Mouse (Mus musculus) lung, embryonic 15.5 days (tissue): ENCODE measurements around the gene Dnaic1. TPM values are rescaled to one million over a fixed set of nuclear protein-coding genes. Genes with fewer than 3 reads are reported as not detected.

Experiments
- ATAC-seq: fragments of 200-750 bp; cut with Nextera tagmentation; 2 replicates; pipeline ENCODE4 v1.8.0; 2017; ENCODE audit warnings: moderate number of reproducible peaks, borderline replicate concordance; ENCODE audit not compliant: low FRiP score, low TSS enrichment; ENCODE audit errors: extremely low read depth
- H3K27ac ChIP-seq: fragments of 300-500 bp; sonication (generic); 2 replicates; pipeline ENCODE4 v1.5.1; 2015; ENCODE audit warnings: moderate library complexity, mild to moderate bottlenecking, inconsistent platforms
- H3K27me3 ChIP-seq: fragments of 300-500 bp; sonication (generic); 2 replicates; pipeline ENCODE4 v1.6.1; 2015; ENCODE audit warnings: inconsistent platforms
- H3K36me3 ChIP-seq: fragments of 300-500 bp; sonication (generic); 2 replicates; pipeline ENCODE4 v1.6.1; 2015; ENCODE audit warnings: inconsistent platforms
- H3K4me1 ChIP-seq: fragments of 300-500 bp; sonication (generic); 2 replicates; pipeline ENCODE4 v1.6.1; 2015; ENCODE audit warnings: inconsistent platforms
- H3K4me2 ChIP-seq: fragments of 300-500 bp; sonication (generic); 2 replicates; pipeline ENCODE4 v1.6.1; 2015; ENCODE audit warnings: inconsistent platforms, mild to moderate bottlenecking, moderate library complexity
- H3K4me3 ChIP-seq: fragments of 300-500 bp; sonication (generic); 2 replicates; pipeline ENCODE4 v1.5.1; 2015; ENCODE audit warnings: mild to moderate bottlenecking, inconsistent platforms
- H3K9ac ChIP-seq: fragments of 300-500 bp; sonication (generic); 2 replicates; pipeline ENCODE4 v1.6.1; 2015; ENCODE audit warnings: inconsistent platforms
- H3K9me3 ChIP-seq: fragments of 300-500 bp; sonication (generic); 2 replicates; pipeline ENCODE4 v1.6.1; 2016; ENCODE audit warnings: inconsistent platforms
- WGBS: fragments of 180-500 bp; shearing (Covaris S2); methylation state at CpG from one replicate; pipeline ENCODE4 v1.1.7; 2015; 5-methylcytosine and 5-hydroxymethylcytosine counted together
- polyA plus RNA-seq: library from polyadenylated mRNA; unstranded; fragments of >200 nt; fragmentation: Nextera tagmentation; extraction: Ambion mirVana; gene quantifications from 2 replicates; pipeline ENCODE4 v1.2.1, GENCODE M21; 2015

Gene Dnaic1
- polyA plus RNA-seq, 1 experiment from 2014 or later, result 3.3 TPM

- 49% methylated on average over 12 of the region's 12 CpGs for WGBS
- H3K9me3 ChIP-seq, result no peaks in the 10 kb centered on the region
- H3K4me3 ChIP-seq, result no peak overlapping the region
- H3K27ac ChIP-seq, result no peak overlapping the region
- no peak overlapping the region for H3K9ac ChIP-seq
- no peaks in the 10 kb centered on the region for H3K36me3 ChIP-seq
- no peak for ATAC-seq
- no peak overlapping the region for H3K4me2 ChIP-seq
- H3K27me3 ChIP-seq, result no peaks in the 10 kb centered on the region
- H3K4me1 ChIP-seq, result no peaks in the 10 kb centered on the region
Measured at GRCm38 (mm10) chr4:41618916-41619746, 49.6 kb downstream of the Dnaic1 start.

GRCm38 (mm10) chr4:41622071-41622470, 52.5 kb downstream of the Dnaic1 start:
- Histone ChIP-seq H3K4me2 (no peak overlapping the region), H3K27ac (no peak overlapping the region), H3K36me3 (no peaks in the 10 kb centered on the region), H3K27me3 (no peaks in the 10 kb centered on the region), H3K9ac (no peak overlapping the region), H3K4me1 (no peaks in the 10 kb centered on the region), H3K4me3 (no peak overlapping the region), H3K9me3 (no peaks in the 10 kb centered on the region)
- 85% methylated on average over 14 of the region's 14 CpGs for WGBS
- ATAC-seq, result no peak

- Histone ChIP-seq H3K36me3 (no peaks in the 10 kb centered on the region), H3K4me3 (no peak overlapping the region), H3K9me3 (no peaks in the 10 kb centered on the region), H3K27ac (peak overlapping the region; percentile 81), H3K9ac (no peak overlapping the region), H3K4me1 (peaks cover 46% of the 10 kb centered on the region), H3K27me3 (no peaks in the 10 kb centered on the region), H3K4me2 (no peak overlapping the region; the same call in 1 of the 2 replicates)
- WGBS, result 6% methylated on average over 8 of the region's 8 CpGs
- ATAC-seq, result peak; percentile 77
Measured at GRCm38 (mm10) chr4:41628202-41628927, 58.8 kb downstream of the Dnaic1 start.

GRCm38 (mm10) chr4:41630196-41630595, 60.6 kb downstream of the Dnaic1 start:
- 25% methylated on average over 6 of the region's 6 CpGs for WGBS
- Histone ChIP-seq H3K4me1 (peaks cover 46% of the 10 kb centered on the region), H3K27ac (0 out of 2 replicates have a peak overlapping the region, but pooled peaks have one; percentile 26), H3K4me2 (no peak overlapping the region), H3K36me3 (no peaks in the 10 kb centered on the region), H3K27me3 (no peaks in the 10 kb centered on the region), H3K9me3 (no peaks in the 10 kb centered on the region), H3K4me3 (no peak overlapping the region), H3K9ac (no peak overlapping the region)
- ATAC-seq, result peak; percentile 40

GRCm38 (mm10) chr4:41631390-41631789, 61.8 kb downstream of the Dnaic1 start:
- H3K9me3 ChIP-seq, result no peaks in the 10 kb centered on the region
- no peaks in the 10 kb centered on the region for H3K27me3 ChIP-seq
- no peak overlapping the region for H3K9ac ChIP-seq
- peak overlapping the region; percentile 54 for H3K27ac ChIP-seq
- no peak overlapping the region for H3K4me3 ChIP-seq
- peak overlapping the region; percentile 26 for H3K4me2 ChIP-seq
- whole genome bisulfite sequencing, result 5% methylated on average over 11 of the region's 11 CpGs
- ATAC-seq, result no peak
- H3K4me1 ChIP-seq, result peaks cover 53% of the 10 kb centered on the region
- H3K36me3 ChIP-seq, result no peaks in the 10 kb centered on the region

DNA sequence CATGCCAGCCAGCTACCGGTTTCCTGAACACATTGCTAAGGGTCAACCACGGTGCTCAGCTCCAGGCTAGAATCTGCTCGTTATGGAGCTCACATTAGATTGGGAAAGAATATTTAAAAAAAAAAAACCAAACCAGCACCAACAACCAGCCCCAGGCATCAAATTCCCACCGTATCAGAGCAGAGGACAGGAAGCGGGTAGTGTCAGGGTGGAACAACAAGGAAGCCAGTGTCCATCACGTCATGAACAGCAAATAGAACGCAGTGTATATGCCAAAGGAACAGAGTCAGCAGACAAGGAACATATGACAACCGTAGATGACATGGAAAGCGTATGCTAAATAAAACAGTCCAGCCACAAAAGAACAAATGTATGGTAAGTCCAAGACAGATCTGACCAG, 63.4 kb downstream of the Dnaic1 start:
- no peak overlapping the region for H3K27ac ChIP-seq
- no peaks in the 10 kb centered on the region for H3K36me3 ChIP-seq
- H3K4me1 ChIP-seq, result peaks cover 54% of the 10 kb centered on the region
- no peaks in the 10 kb centered on the region for H3K27me3 ChIP-seq
- no peak for ATAC-seq
- H3K4me2 ChIP-seq, result no peak overlapping the region
- H3K9me3 ChIP-seq, result no peaks in the 10 kb centered on the region
- WGBS, result 53% methylated on average over 9 of the region's 9 CpGs
- H3K9ac ChIP-seq, result no peak overlapping the region
- no peak overlapping the region for H3K4me3 ChIP-seq

GRCm38 (mm10) chr4:41634631-41635030, 65.1 kb downstream of the Dnaic1 start:
- no peak for ATAC-seq
- no peak overlapping the region for H3K9ac ChIP-seq
- 93% methylated on average over 8 of the region's 8 CpGs for WGBS
- H3K27ac ChIP-seq, result no peak overlapping the region
- no peak overlapping the region for H3K4me3 ChIP-seq
- no peaks in the 10 kb centered on the region for H3K36me3 ChIP-seq
- no peaks in the 10 kb centered on the region for H3K9me3 ChIP-seq
- no peak overlapping the region for H3K4me2 ChIP-seq
- H3K4me1 ChIP-seq, result peaks cover 46% of the 10 kb centered on the region
- H3K27me3 ChIP-seq, result 0 out of 2 replicates have a peak, but pooled peaks cover 7% of the 10 kb centered on the region

GRCm38 (mm10) chr4:41635224-41635623, 65.6 kb downstream of the Dnaic1 start:
- Histone ChIP-seq H3K4me3 (no peak overlapping the region), H3K4me2 (no peak overlapping the region), H3K27ac (no peak overlapping the region), H3K4me1 (peaks cover 41% of the 10 kb centered on the region), H3K9ac (no peak overlapping the region), H3K9me3 (no peaks in the 10 kb centered on the region), H3K27me3 (0 out of 2 replicates have a peak, but pooled peaks cover 7% of the 10 kb centered on the region), H3K36me3 (no peaks in the 10 kb centered on the region)
- ATAC-seq, result no peak
- whole genome bisulfite sequencing, result 63% methylated on average over 8 of the region's 8 CpGs

DNA sequence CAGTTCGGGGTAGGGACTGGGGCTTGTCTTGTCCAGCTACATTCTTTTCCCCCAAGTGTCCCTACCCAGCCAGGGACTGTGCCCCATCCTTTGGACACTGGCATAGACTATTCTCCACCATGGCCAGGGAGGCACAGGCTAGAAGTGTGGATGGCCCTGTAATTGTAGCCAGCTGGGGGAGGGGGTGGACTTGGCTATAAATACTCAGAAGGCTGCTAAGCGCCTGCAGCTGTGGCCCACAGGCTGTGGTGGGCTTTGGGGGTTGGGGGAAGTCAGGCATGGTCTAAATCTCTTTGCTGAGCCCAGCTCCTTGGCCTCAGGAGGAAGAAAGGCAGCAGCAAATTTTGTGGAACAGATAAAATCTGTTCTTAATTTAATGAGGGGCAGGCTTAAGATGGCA, 66.3 kb downstream of the Dnaic1 start:
- H3K36me3 ChIP-seq, result no peaks in the 10 kb centered on the region
- H3K4me3 ChIP-seq, result no peak overlapping the region
- no peak overlapping the region for H3K4me2 ChIP-seq
- WGBS, result 64% methylated on average over 2 of the region's 2 CpGs
- peaks cover 39% of the 10 kb centered on the region for H3K4me1 ChIP-seq
- H3K27ac ChIP-seq, result no peak overlapping the region
- 0 out of 2 replicates have a peak, but pooled peaks cover 7% of the 10 kb centered on the region for H3K27me3 ChIP-seq
- H3K9me3 ChIP-seq, result no peaks in the 10 kb centered on the region
- no peak overlapping the region for H3K9ac ChIP-seq
- no peak for ATAC-seq

DNA sequence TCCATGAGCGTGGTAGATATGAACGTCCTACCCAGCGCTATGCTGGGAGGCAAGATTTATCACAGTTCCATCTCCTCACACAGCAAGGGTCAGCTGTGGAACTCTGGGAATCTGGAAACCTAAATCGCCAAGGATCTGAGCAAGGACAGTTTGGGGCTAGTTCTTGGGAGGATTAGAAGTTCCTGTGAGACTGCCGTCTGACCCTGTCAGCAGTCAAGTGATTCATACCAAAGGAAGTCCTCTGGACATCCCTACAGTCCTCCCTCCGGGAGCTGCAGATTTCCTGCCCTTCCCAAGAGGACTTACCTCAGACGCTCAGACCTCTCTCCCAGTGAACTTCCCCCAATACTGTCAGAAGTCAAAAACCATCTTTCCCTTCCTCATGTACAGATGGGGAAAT, 66.8 kb downstream of the Dnaic1 start:
- peaks cover 34% of the 10 kb centered on the region for H3K4me1 ChIP-seq
- ATAC-seq, result no peak
- no peak overlapping the region for H3K27ac ChIP-seq
- H3K36me3 ChIP-seq, result no peaks in the 10 kb centered on the region
- H3K4me2 ChIP-seq, result no peak overlapping the region
- H3K9me3 ChIP-seq, result no peaks in the 10 kb centered on the region
- H3K27me3 ChIP-seq, result 0 out of 2 replicates have a peak, but pooled peaks cover 7% of the 10 kb centered on the region
- no peak overlapping the region for H3K4me3 ChIP-seq
- no peak overlapping the region for H3K9ac ChIP-seq
- WGBS, result 33% methylated on average over 7 of the region's 7 CpGs

DNA sequence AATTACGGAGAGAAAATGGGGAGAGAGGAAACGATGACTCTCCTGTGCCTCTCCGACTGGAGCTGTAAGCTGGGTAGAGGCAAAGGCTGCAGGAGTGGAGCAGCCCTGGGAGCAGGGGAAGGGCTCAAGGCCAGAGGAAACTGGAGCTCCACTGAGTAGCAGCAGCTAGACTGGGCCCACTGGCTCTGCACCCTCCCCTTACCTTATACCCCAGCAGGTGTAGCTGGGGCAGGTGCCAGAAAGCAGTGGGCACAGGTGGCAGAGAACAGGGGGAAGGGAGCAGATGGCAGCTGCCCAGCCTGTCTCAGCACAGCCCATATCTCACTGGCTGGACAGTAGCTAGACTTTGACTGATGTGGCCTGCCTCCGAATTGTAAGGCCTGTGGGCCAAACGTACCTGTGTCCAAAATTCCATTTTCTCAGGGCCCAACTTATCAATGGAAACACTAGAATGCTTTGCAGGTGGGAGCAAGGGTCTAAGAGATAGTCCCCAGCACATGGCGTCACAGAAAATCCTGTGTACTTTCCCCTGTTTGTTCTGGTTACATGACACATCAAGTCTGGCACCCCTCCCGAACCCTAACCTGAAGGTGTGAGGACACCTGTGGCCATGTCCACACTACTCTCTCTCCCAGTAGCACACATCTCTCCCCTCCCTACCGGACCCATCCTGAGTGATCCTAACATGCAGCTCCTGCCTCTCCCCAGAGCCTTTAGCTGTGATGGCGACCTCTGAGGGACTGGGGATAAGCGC, 67.5 kb downstream of the Dnaic1 start:
- ATAC-seq, result no peak
- Histone ChIP-seq H3K27ac (no peak overlapping the region), H3K36me3 (no peaks in the 10 kb centered on the region), H3K9me3 (no peaks in the 10 kb centered on the region), H3K4me2 (no peak overlapping the region), H3K4me3 (no peak overlapping the region), H3K27me3 (peaks cover 7% of the 10 kb centered on the region; the same call in 1 of the 2 replicates), H3K9ac (no peak overlapping the region), H3K4me1 (peaks cover 27% of the 10 kb centered on the region)
- WGBS, result 74% methylated on average over 10 of the region's 10 CpGs
